Mouse (Mus musculus): ENCODE measurements around the gene Ccdc157. TPM values are rescaled to one million over a fixed set of nuclear protein-coding genes. Genes with fewer than 3 reads are reported as not detected.
A peak's percentile ranks its signal among the peaks of the same experiment; 100 is the strongest.
"Not testable (repeated sequence)": the region's sequence is repeated elsewhere in the genome, so short reads cannot be mapped to it uniquely, and the experiment has no call there.

The Ccdc157 gene
- total RNA-seq, 2 experiments from 2014 or later, result 16.0 to 18.1 TPM

GRCm38 (mm10) chr11:4138964-4139363 lies 21.1 kb downstream of the Ccdc157 start:
- intact Hi-C loops (cut with DNase I), result loop anchor here (5.0 to 10.0 kb wide), 2 partner anchors 43 to 276 kb away; no protein-coding TSS in a partner anchor
- DNase-seq (ENCODE audit: low spot score in 2 of 2), result no peak

- peak; percentile 88 for DNase-seq (ENCODE audit: low spot score in 2 of 2)
- intact Hi-C loops (cut with DNase I), result loop anchor here (1.0 to 10.0 kb wide), 4 partner anchors 26 to 280 kb away; partner anchors contain the start of genes Ccdc157 and Sf3a1
These were observed 24.8 kb downstream of the Ccdc157 start, which contains the start of gene Rnf215 for GRCm38 (mm10) chr11:4134986-4135935. TSS of gene Rnf215 (plus strand) at chr11:4135202.

DNA sequence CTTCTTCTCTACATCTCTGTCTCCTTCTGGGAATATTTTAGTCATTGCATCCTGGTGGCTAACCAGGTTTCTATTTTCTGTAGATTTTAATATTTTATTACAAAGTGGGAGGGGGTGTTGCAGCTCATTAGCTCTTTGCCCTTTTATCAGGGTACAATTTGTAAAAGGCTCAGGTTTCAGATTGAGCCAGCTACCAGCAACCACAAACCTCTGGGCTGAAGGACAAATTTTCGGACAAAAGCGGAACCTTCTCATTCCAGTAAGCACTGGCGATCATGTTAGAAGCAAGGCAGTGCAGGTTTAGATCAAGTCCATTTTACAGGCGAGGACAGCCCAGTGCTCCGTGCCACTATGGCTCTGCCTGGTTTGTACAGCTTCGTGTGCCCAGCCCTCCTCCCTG lies 25.7 kb downstream of the Ccdc157 start:
- intact Hi-C loops (cut with DNase I), result loop anchor here (2.0 to 10.0 kb wide), 2 partner anchors 26 to 280 kb away; partner anchors contain the start of genes Ccdc157 and Sf3a1
- no peak for DNase-seq (ENCODE audit: low spot score in 2 of 2)

DNA sequence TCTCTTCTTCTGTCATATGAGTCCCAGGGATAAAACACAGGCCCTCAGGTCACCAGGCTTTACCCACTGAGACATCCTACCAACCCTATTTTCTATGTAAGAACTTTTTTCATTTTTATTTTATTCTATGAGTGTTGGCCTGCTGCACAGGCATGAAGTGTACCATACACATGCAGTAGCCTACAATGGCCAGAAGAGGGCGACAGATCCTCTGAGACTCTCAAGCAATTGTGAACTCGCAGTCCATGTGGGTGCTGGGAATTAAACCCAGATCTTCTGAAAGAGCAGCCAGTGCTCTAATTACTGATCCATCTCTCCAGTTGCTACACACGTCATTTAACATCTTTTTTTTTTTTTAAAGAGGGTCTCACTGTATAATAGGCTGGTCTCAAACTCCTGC lies 26.6 kb downstream of the Ccdc157 start:
- no peak for DNase-seq (ENCODE audit: low spot score in 2 of 2)
- intact Hi-C loops (cut with DNase I), result loop anchor here (10.0 kb wide), 1 partner anchor 281 kb away; no protein-coding TSS in a partner anchor

DNA sequence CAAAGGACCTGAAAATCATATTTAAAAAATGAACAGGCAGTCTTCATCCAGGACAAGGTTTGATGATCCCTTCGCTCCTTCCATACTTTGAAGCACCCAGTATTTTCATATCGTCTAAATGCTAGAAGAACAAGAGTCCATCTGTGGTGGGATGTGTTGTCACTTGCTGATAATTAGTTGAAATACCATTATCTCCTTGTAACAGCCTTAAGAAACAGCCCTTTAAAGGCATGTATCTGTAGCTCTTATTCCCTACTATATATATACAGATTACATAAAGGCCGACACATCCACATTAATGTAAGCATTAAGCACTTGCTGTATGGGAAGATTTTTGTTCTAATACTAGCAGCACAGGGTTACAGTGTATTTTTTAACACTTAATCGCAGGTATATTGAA lies 31.6 kb downstream of the Ccdc157 start:
- not testable (repeated sequence) for DNase-seq (ENCODE audit: low spot score in 2 of 2)

GRCm38 (mm10) chr11:4127059-4127458 lies 33.0 kb downstream of the Ccdc157 start:
- intact Hi-C loops (cut with DNase I), result no loop called here
- no peak for DNase-seq (ENCODE audit: low spot score in 2 of 2)

More for the DNA sequence above, 31.6 kb downstream of the Ccdc157 start:
- intact Hi-C loops (cut with DNase I), result not testable (repeated sequence)

DNA sequence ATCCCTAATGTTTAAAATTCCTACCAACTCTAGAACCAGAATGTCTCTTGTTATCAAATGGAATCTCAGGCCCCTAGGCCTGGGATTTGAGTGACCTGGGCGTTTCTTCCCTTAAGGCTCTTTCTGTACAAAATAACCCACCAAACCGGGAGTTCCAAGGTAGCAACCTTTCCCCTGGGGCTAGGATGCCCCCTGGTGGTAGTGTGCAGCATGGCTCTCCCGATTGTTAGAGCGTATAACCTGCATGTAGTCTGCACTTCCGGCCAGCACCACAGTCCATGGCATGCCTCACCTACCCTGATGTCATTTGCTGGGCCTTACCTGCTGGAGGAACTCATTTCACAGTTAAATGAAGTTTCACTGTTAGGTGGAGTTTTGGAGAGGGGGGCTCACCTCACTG lies 36.2 kb downstream of the Ccdc157 start:
- intact Hi-C loops (cut with DNase I), result loop anchor here (5.0 kb wide), 2 partner anchors 37 to 72 kb away; no protein-coding TSS in a partner anchor
- DNase-seq (ENCODE audit: low spot score in 2 of 2), result no peak

DNA sequence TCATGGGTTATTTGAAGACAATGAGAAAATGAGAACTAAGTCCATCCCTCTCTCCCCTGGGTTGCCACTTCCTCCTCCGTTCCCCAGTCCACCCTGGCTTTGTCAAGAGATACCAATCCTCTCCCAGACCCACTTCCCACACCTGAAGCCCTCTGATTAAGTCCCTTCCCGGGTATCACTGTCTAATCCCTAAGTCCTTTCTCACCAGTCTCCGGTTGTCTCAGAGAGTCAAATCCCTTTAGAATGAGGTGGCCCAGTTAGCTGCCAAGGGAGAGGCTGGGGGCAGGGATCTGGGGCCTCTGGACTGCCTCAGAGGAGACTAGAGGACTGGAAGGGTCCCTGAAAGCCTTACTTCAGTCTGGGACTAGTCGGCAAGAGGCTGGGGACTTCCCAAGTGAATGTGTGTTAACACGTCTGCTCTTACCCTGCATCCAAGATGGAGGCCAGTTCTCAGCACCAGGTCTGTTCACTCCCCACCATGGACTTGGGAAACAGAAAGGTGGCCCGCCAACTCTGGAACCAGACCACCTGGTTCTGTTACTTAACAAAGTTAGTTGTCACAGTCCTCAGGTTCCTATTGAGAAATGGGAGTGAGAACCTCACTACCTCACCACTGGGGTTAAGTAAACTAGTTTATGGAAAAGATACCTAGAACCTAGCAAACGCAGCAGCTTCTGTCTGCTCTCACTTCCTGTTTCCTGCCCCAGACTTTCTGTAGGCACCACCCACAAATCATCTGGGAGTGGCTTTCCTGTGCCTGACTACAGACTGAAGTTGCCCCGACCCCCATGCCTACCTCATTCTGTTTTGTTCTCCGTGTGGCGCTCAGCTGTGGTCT lies 37.1 kb downstream of the Ccdc157 start, which contains the start of gene Sec14l2:
Gene Sec14l2, minus strand, starts transcription at position 674 of the 838 bp plus-strand sequence.
- DNase-seq (ENCODE audit: low spot score in 2 of 2), result no peak
- intact Hi-C loops (cut with DNase I), result loop anchor here (5.0 kb wide), 2 partner anchors 36 to 71 kb away; no protein-coding TSS in a partner anchor

DNA sequence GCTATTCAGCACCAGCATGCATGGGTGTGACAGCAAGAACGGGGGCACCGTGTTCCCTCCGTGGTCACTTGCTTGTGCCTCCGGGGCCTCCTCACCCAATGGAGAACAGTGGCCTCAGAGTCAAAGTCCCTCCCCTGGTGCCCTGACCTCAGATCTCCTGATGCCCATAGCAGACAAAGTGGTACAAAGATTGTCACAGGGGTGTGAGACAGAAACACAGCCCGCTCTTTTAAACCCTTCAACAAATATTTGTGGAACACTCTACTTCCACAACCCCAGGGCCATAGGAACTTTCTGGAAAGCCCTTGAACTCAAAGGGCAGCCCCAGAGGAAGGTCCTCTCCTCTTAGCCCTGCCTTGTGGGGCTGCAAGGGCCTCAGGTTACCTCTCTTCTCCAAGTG lies 37.9 kb downstream of the Ccdc157 start:
- intact Hi-C loops (cut with DNase I), result loop anchor here (5.0 kb wide), 2 partner anchors 35 to 70 kb away; no protein-coding TSS in a partner anchor
- DNase-seq (ENCODE audit: low spot score in 2 of 2), result no peak

GRCm38 (mm10) chr11:4121691-4122090 lies 38.4 kb downstream of the Ccdc157 start:
- no peak for DNase-seq (ENCODE audit: low spot score in 2 of 2)
- intact Hi-C loops (cut with DNase I), result loop anchor here (5.0 kb wide), 2 partner anchors 34 to 69 kb away; no protein-coding TSS in a partner anchor

GRCm38 (mm10) chr11:4119635-4120034 lies 40.5 kb downstream of the Ccdc157 start:
- intact Hi-C loops (cut with DNase I), result loop anchor here (5.0 kb wide), 2 partner anchors 32 to 67 kb away; no protein-coding TSS in a partner anchor
- no peak for DNase-seq (ENCODE audit: low spot score in 2 of 2)

- intact Hi-C loops (cut with DNase I), result no loop called here
- DNase-seq (ENCODE audit: low spot score in 2 of 2), result peak; percentile 80 to 83
These were observed 41.8 kb downstream of the Ccdc157 start for GRCm38 (mm10) chr11:4118081-4118921.

DNA sequence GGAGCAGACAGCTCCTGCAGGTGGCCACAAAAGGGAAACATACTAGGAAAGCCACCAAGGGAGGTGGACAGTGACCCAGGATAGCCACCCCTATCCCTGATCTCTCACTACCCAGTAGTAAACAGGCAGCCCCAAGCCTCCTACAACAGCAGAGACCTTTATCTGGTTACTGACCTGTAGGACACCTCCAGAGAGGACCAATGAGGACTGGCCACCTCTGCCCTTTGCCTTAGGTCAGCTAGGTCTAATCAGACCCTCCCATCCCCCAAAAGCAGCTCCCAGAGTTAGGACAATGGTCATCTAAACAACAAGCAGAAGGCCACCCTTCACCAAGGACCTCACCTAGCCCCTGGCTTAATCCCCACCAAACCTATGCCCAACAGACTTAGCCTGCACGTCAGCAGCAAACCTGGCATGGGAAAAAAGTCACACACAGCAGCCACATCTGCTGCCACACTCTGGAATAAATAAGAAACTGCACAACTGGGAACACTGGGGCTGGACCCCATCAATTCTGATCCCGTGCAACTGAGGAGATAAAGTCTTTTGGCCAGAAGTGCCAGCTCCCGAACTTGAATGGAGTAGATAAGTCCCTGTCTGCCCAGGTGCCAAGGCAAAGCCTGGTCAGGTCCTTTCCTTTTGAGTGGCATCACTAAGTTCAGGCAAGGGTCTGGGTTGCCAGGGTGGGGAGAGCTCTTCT lies 42.6 kb downstream of the Ccdc157 start:
- intact Hi-C loops (cut with DNase I), result loop anchor here (1.0 kb wide), 1 partner anchor 12 kb away; no protein-coding TSS in a partner anchor
- DNase-seq (ENCODE audit: low spot score in 2 of 2), result no peak

DNA sequence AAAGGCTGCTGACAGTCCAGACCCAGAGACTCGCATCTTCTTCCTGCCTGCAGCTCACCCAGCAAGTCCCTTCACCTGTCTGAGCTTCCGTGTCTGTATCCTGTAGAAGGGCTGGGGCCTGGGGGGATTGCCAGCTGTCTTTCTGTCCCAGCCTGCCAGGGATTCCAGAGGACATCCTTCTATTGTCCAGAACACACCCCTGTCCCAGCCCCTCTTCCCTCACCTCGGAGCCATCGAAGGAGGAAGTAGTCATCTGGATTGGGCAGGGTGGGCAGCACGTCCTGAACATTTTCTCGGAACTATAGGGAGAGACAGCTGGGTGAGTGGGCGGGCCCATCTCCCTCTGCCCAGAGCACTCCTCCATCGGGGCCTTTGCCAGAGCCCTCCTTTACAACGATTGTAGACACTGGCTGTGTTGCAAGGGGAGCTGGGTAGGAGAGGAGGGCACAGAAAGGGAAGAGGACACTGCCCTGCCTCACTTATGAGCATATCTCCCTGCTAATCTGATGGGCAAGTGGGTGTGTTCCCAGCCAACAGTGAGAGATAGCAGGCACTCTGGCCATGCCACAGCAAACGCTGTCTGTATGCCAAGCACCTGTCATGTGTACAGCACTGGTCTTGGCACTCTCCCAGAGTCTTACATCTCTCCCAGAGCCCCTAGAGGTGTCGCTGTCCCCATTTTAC lies 43.5 kb downstream of the Ccdc157 start:
- intact Hi-C loops (cut with DNase I), result loop anchor here (1.0 kb wide), 1 partner anchor 11 kb away; no protein-coding TSS in a partner anchor
- peak; percentile 72 to 75 for DNase-seq (ENCODE audit: low spot score in 2 of 2)

DNA sequence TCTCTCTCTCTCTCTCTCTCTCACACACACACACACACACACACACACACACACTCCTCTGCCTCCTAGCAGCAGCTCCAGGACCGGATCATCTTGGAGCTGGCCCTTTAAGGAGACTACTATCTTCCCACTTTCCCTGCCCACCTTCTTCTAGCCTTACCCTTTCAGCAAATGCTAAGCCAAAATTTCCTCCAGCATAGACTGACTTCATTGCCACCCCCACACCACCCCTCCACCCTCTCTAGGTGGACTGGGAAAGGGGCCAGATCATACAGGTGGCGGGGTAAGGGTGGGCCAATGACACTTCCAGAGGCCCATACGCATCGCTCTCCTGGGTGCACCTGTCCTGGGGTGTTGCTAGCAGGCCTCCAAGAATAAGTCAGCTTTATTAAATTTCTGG lies 44.7 kb downstream of the Ccdc157 start:
- peak in 1 of 2 experiments; percentile 50 for DNase-seq (ENCODE audit: low spot score in 2 of 2)
- intact Hi-C loops (cut with DNase I), result no loop called here

DNA sequence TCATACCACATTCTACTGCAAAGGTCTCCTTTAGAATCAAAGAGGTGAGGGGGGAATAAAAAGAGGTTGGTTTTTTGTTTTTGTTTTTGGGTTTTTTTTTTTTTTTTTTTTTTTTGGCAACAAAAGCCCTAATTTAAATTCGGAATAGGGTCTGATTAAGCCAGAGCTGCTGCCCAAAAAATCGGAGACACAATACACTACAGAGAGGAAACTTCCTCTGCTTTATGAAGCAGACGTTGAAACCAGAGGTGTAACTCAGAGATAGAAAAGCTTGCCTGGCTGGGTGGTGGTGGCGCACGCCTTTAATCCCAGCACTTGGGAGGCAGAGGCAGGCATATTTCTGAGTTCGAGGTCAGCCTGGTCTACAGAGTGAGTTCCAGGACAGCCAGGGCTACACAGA lies 45.6 kb downstream of the Ccdc157 start:
- intact Hi-C loops (cut with DNase I); DNase-seq (ENCODE audit: low spot score in 2 of 2): not testable (repeated sequence)

- no peak for DNase-seq (ENCODE audit: low spot score in 2 of 2)
- intact Hi-C loops (cut with DNase I), result no loop called here
These were observed 46.1 kb downstream of the Ccdc157 start for GRCm38 (mm10) chr11:4113970-4114369.
